ENCODE assay signal across 8 mouse cellular contexts in the genomic region with DNA sequence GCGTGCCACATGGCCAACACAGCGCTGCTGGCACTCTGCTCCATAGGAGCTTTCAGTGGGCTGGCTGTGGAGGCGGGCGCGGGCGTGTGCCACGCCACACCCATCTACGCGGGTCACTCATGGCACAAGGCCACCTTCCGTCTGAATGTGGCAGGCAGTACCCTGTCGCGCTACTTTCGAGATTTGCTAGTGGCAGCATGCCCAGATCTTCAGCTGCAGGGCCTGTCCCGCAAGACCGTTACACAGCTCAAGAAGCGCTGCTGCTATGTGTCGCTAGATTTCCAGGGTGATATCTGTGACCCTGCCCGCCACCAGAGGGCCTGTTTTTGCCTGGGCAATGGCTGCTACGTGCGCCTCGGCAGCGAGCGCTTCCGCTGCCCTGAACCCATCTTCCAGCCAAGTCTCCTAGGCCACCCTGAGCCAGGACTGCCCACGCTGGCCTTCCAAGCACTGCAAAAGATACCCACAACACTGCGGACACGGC. TPM values are rescaled to one million over a fixed set of nuclear protein-coding genes. Genes with fewer than 3 reads are reported as not detected.
DNase-seq lines count a peak whose midpoint lies in the region; ATAC-seq and TF ChIP-seq lines count a peak whose summit lies in the region.

No protein-coding gene starts in this region.

- no peaks in the 10 kb centered on the region for H3K27me3 ChIP-seq in MEL (ENCODE audit: control insufficient read depth in 1 of 2, insufficient read depth in 2 of 2, low read length in 2 of 2)

- no peak for TF ChIP-seq POLR2A in MEL (IDR thresholded peaks at IDR 0.05; ENCODE audit: control insufficient read depth in 1 of 2, insufficient read depth in 1 of 2, low read depth in 1 of 2, low read length in 2 of 2, poor library complexity in 1 of 2)

- no peaks in the 10 kb centered on the region for H3K79me2 ChIP-seq in MEL (ENCODE audit: control insufficient read depth, insufficient read depth, low read length, poor library complexity)

- H3K4me1 ChIP-seq in MEL (ENCODE audit: control insufficient read depth in 1 of 2, insufficient read depth in 2 of 2, low read length in 2 of 2) = peaks cover 0 to 5% of the 10 kb centered on the region in 2 experiments; a peak in 2 of 4 replicates

- no peak overlapping the region for H3K27ac ChIP-seq in MEL (ENCODE audit: control insufficient read depth, low read depth, low read length)

- no peak overlapping the region for H3K9ac ChIP-seq in MEL (ENCODE audit: control insufficient read depth, low read depth, low read length, poor library complexity, severe bottlenecking)

- H3K4me3 ChIP-seq in MEL (ENCODE audit: control insufficient read depth in 1 of 2, insufficient read depth in 1 of 2, low read depth in 2 of 2, low read length in 2 of 2) = no peak overlapping the region

- no peaks in the 10 kb centered on the region for H3K9me3 ChIP-seq in MEL (replicated peaks; ENCODE audit: insufficient read depth, low read length)

- DNase-seq in MEL (ENCODE audit: low read depth, low spot score) = peak; percentile 49
- DNase-seq in cerebellum, adult 9-10 months = peak; percentile 88
- peak; percentile 71 for DNase-seq in layer of hippocampus, adult 9-11 months
- peak; percentile 84 for DNase-seq in lung, postnatal 36 days
- DNase-seq in right cerebral cortex, adult 18-20 months = peak; percentile 65
- DNase-seq in urinary bladder, adult 2 months (ENCODE audit: low spot score) = peak; percentile 46

- no peak for TF ChIP-seq EP300 in MEL (IDR thresholded peaks at IDR 0.05; ENCODE audit: low read depth in 1 of 2, low read length in 2 of 2)

- peaks cover 0 to 3% of the 10 kb centered on the region in 2 experiments; a peak in 3 of 4 replicates for H3K36me3 ChIP-seq in MEL (ENCODE audit: control insufficient read depth in 1 of 2, insufficient read depth in 2 of 2, low read length in 2 of 2)

- ATAC-seq in frontal cortex, adult (ENCODE audit: low TSS enrichment) = peak; percentile 11; the same call in 1 of the 2 replicates
- peak; percentile 82 to 88 for ATAC-seq in hematopoietic stem cell, adult 5-6 weeks (replicated peaks in 1 of 2; ENCODE audit: insufficient read depth in 1 of 2, low FRiP score in 2 of 2, low TSS enrichment in 1 of 2, low read depth in 1 of 2, poor library complexity in 2 of 2, severe bottlenecking in 2 of 2)

- no peak for TF ChIP-seq RAD21 in MEL (IDR thresholded peaks at IDR 0.05; ENCODE audit: low read depth, low read length)

- TF ChIP-seq CTCF in MEL (IDR thresholded peaks at IDR 0.05 in 2 of 3, conservative IDR thresholded peaks at IDR 0.05 in 1 of 3; ENCODE audit: control insufficient read depth in 1 of 3, insufficient read depth in 1 of 3, low read depth in 2 of 3, low read length in 3 of 3, poor library complexity in 1 of 3, severe bottlenecking in 1 of 3) = no peak

TF ChIP-seq in MEL, 35 proteins besides CTCF, POLR2A, EP300 and RAD21:
- TF ChIP-seq TBP (IDR thresholded peaks at IDR 0.05; ENCODE audit: low read depth, low read length) (no peak), TAL1 (IDR thresholded peaks at IDR 0.05; ENCODE audit: low read length) (no peak), NELFE (IDR thresholded peaks at IDR 0.05; ENCODE audit: low read depth, low read length) (no peak), KAT2A (conservative IDR thresholded peaks at IDR 0.05; ENCODE audit: low read depth, low read length) (no peak), NRF1 (IDR thresholded peaks at IDR 0.05; ENCODE audit: insufficient read depth, low read depth, low read length, poor library complexity, severe bottlenecking) (no peak), GATA1 (IDR thresholded peaks at IDR 0.05; ENCODE audit: low read depth, low read length) (no peak), USF1 (IDR thresholded peaks at IDR 0.05; ENCODE audit: low read depth, low read length) (no peak), ETS1 (IDR thresholded peaks at IDR 0.05; ENCODE audit: low read depth, low read length) (no peak), ZKSCAN1 (IDR thresholded peaks at IDR 0.05; ENCODE audit: low read depth, low read length) (no peak), POLR2AphosphoS2 (IDR thresholded peaks at IDR 0.05; ENCODE audit: low read length) (no peak), USF2 (IDR thresholded peaks at IDR 0.05; ENCODE audit: borderline replicate concordance in 1 of 2, insufficient read depth in 1 of 2, low read depth in 1 of 2, low read length in 2 of 2) (no peak), RCOR1 (IDR thresholded peaks at IDR 0.05; ENCODE audit: low read depth, low read length) (no peak), SIN3A (IDR thresholded peaks at IDR 0.05; ENCODE audit: low read length) (no peak), MYB (IDR thresholded peaks at IDR 0.05; ENCODE audit: low read depth, low read length) (no peak), MXI1 (IDR thresholded peaks at IDR 0.05; ENCODE audit: low read depth, low read length) (no peak)

RNA-seq across cellular contexts. Expression of a gene that starts 0.9 kb away (rescaled TPM):
- total RNA-seq in MEL (2012; rRNA removed) = 0.13 and 0.35 TPM in 2 replicates
- under 1 TPM in 1 of 2 experiments, not detected in 1; 0.79 TPM for polyA plus RNA-seq in MEL (2012; ENCODE audit: insufficient read depth in 1 of 2, insufficient read length in 2 of 2, low read depth in 1 of 2, low replicate concordance in 2 of 2, missing spikeins in 1 of 2)
- total RNA-seq in hematopoietic stem cell, adult 5-6 weeks (2017) = not detected in 2 replicates
- not detected in 2 replicates for polyA plus RNA-seq in urinary bladder, adult 2 months (2012; rRNA removed)

RNA-seq across cellular contexts. Expression of a gene that starts 5.6 kb away (rescaled TPM):
- 0.26 and 0.42 TPM in 2 replicates for total RNA-seq in MEL (2012; rRNA removed)
- polyA plus RNA-seq in MEL (2012; ENCODE audit: insufficient read depth in 1 of 2, insufficient read length in 2 of 2, low read depth in 1 of 2, low replicate concordance in 2 of 2, missing spikeins in 1 of 2) = under 1 TPM in 1 of 2 experiments, not detected in 1; 0.72 TPM
- not detected in 2 replicates for total RNA-seq in hematopoietic stem cell, adult 5-6 weeks (2017)
- polyA plus RNA-seq in urinary bladder, adult 2 months (2012; rRNA removed) = 0.41 and 0.44 TPM in 2 replicates

RNA-seq across cellular contexts. Expression of a gene that starts 6.2 kb away (rescaled TPM):
- 3.8 and 4.0 TPM in 2 replicates for total RNA-seq in MEL (2012; rRNA removed)
- polyA plus RNA-seq in MEL (2012; ENCODE audit: insufficient read depth in 1 of 2, insufficient read length in 2 of 2, low read depth in 1 of 2, low replicate concordance in 2 of 2, missing spikeins in 1 of 2) = 10 to 100 TPM in 1 of 2 experiments, not detected in 1; 12.1 TPM
- total RNA-seq in hematopoietic stem cell, adult 5-6 weeks (2017) = 1.2 and 2.6 TPM in 2 replicates
- polyA plus RNA-seq in urinary bladder, adult 2 months (2012; rRNA removed) = 0.62 and 1.2 TPM in 2 replicates

RNA-seq across cellular contexts. Expression of a gene that starts 17.2 kb away (rescaled TPM):
- 14.8 and 17.4 TPM in 2 replicates for total RNA-seq in MEL (2012; rRNA removed)
- 10 to 100 TPM in 1 of 2 experiments, not detected in 1; 41.6 TPM for polyA plus RNA-seq in MEL (2012; ENCODE audit: insufficient read depth in 1 of 2, insufficient read length in 2 of 2, low read depth in 1 of 2, low replicate concordance in 2 of 2, missing spikeins in 1 of 2)
- 7.3 and 9.9 TPM in 2 replicates for total RNA-seq in hematopoietic stem cell, adult 5-6 weeks (2017)
- 5.0 TPM in 2 replicates for polyA plus RNA-seq in urinary bladder, adult 2 months (2012; rRNA removed)

RNA-seq across cellular contexts. Expression of a gene that starts 51.0 kb away (rescaled TPM):
- 5.9 and 6.8 TPM in 2 replicates for total RNA-seq in MEL (2012; rRNA removed)
- 10 to 100 TPM in 1 of 2 experiments, not detected in 1; 12.2 TPM for polyA plus RNA-seq in MEL (2012; ENCODE audit: insufficient read depth in 1 of 2, insufficient read length in 2 of 2, low read depth in 1 of 2, low replicate concordance in 2 of 2, missing spikeins in 1 of 2)
- total RNA-seq in hematopoietic stem cell, adult 5-6 weeks (2017) = 12.6 and 17.2 TPM in 2 replicates
- polyA plus RNA-seq in urinary bladder, adult 2 months (2012; rRNA removed) = 34.3 and 37.0 TPM in 2 replicates
